Mouse (Mus musculus) fat pad, adult 2 months (tissue): Measurements from ENCODE around the gene Kmt2d.

Experiments
- DNase-seq: peaks from one replicate; pipeline ENCODE4 v3.0.0-alpha.2; 2011; ENCODE audit warnings: low read depth, low spot score; ENCODE audit errors: extremely low read depth

The Kmt2d gene

GRCm38 (mm10) chr15:98859319-98860043 is 11.5 kb downstream of the Kmt2d start:
- no peak for DNase-seq

GRCm38 (mm10) chr15:98854214-98854613 is 16.8 kb downstream of the Kmt2d start:
- DNase-seq: no peak

DNA sequence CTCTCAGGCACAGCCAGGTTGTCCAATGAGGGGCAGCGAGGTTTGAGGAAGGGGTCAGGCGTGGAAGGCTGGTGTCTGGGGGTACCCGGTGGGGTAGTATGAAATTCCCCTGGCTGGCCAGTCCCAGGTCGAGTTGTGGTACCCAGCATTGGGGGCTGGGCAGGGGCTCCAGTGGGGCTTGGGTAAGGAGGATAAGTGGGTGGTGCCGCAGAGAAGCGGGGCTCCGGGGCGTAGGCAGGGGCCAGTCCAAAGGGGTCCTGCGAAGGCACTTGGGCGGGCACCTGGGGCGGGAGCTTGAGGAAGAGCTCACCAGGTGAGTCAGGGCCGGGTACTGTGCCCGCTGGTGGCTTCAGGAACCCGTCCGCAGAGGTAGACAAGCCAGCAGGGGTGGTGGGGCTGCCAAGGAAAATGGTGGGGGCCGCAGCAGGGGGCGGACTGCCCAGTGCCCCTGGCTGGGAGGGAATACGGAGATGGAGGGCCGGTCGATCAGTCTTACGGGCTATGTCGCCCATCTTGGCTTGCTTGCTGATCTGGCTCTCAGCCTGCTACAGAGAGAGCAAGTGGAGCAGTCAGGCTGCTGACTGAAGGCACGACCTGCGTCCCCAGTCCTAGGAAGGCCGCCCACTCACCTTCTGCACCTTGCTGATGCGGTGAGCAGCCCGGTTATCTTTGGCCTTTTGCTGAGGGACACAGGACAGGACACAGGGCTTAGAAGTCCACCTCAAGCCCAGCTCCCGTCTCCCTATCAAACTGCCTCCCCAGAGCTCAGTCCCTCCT is 17.7 kb downstream of the Kmt2d start:
- no peak for DNase-seq

DNA sequence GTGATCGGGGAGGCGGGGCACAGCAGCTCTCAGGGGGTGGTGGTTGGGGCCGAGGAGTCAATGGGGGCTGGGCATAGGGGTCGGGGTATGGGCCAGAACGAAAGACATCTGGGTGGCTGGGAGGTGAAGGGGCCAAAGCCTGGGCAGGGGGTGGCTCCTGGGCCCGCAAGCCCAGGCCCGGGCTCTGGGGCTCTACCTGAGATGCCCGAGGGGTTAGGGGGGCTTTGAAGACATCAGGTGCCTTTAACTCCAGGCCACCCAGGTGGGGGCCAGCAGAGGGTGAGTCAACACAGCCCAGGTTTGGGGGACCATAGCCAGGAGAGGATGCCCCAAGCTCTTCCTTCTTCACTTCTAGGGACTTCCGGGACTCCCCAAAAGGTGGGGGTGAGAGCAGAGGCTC is 18.3 kb downstream of the Kmt2d start:
- DNase-seq: no peak

- no peak for DNase-seq
Measured at GRCm38 (mm10) chr15:98852071-98852470, 18.9 kb downstream of the Kmt2d start.

GRCm38 (mm10) chr15:98851229-98851818 is 19.7 kb downstream of the Kmt2d start:
- DNase-seq: no peak

DNA sequence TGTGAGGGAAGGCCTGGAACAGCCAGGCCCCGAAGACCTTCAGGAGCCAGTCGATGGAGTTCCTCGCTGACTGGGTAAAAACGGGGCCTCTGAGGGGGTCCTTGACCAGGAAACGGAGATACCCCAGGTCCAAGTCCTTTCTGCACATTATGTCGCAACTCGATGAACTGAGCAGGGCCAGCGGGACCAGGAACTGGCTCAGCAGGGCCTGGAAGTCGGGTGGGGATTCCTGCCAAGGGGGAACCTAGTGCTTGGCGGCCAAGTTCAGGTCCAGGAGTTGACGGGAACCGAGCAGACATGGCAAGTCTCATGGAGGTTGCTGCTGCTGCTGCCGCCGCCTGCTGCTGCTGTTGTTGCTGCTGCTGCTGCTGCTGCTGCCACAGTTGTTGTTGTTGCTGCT is 20.3 kb downstream of the Kmt2d start:
- DNase-seq: no peak

DNA sequence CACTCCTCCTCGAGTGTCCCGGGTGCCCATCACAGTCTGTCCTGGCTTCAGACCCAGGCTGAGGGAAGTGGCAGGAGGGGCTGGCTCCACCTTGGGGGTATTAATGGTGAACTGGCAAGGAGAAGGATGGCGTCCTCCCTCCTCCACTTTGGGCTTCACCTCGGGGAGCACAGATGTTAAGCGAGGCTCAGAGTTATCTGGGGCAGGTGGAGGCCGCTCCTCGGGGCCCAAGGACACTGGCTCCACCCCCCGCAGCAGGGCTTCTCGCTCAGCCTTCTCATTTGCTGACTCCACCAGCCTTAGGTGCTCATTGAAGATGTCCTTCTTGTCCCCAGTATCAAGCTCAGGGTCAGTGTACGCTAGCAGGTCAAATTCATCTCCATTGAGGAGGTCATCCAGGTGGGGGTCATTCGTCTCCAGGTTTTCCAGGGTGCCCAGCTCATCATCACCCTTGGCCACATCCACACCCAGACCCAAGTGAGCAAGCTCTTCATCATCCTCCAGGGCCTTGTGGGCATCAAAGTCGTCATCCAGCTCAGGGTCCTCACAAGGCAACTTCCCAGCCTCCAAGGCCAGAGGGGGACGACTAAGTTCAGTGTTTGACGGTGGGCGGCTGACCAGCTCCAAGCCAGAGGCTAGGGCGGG is 20.9 kb downstream of the Kmt2d start:
- DNase-seq: no peak

GRCm38 (mm10) chr15:98849165-98849564 is 21.8 kb downstream of the Kmt2d start:
- DNase-seq: no peak

DNA sequence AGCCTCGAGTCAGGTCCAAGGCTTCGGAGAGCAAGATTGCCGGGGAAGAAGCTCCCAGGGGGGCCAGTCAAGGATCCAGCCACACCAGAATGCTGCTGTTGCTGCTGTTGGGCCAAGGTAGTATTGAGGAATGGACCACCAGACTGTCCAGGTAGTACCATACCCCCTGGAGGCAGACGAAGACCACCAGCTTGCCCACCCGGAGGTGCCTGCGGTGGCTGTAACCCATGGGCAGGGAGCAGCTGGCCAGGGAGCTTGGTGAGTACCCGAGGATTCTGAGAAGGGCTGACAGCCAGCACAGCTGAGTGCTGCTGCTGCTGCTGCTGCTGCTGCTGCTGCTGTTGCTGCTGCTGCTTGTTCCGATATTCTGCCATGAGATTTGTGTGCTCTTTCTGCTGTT is 24.9 kb downstream of the Kmt2d start:
- DNase-seq: no peak

- DNase-seq: no peak
Measured at GRCm38 (mm10) chr15:98845149-98845548, 25.9 kb downstream of the Kmt2d start.

DNA sequence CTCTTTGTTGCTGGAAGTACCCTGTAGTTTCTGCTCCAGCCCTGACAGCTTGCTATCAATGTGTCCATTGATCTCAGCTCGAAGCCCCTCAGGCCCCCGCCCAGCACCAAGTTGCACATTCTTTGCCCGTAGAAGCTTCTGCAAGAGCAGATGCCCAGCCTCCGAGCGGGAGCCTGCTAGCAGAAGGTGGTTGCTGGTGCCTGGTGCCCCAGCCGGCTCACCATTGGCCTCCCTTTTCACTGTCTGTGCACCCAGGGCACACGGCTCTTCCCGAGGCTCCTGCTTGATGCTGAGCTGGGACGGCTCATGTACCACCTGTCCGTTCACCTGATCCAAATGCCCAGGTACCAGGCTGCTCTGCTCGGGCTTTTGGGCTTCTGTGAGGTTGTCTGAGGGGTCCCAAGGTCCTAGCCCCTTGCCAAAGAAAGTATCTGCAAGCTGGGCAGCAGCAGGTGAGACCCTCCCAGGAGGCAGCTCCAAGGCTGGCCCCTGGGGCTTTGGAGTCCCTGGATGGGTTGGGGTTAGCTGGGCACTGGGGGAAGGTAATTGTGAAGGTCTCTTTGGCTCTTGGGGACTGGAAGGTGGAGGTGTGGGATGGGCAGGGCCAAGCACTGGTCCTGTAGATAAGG is 27.3 kb downstream of the Kmt2d start:
- no peak for DNase-seq

DNA sequence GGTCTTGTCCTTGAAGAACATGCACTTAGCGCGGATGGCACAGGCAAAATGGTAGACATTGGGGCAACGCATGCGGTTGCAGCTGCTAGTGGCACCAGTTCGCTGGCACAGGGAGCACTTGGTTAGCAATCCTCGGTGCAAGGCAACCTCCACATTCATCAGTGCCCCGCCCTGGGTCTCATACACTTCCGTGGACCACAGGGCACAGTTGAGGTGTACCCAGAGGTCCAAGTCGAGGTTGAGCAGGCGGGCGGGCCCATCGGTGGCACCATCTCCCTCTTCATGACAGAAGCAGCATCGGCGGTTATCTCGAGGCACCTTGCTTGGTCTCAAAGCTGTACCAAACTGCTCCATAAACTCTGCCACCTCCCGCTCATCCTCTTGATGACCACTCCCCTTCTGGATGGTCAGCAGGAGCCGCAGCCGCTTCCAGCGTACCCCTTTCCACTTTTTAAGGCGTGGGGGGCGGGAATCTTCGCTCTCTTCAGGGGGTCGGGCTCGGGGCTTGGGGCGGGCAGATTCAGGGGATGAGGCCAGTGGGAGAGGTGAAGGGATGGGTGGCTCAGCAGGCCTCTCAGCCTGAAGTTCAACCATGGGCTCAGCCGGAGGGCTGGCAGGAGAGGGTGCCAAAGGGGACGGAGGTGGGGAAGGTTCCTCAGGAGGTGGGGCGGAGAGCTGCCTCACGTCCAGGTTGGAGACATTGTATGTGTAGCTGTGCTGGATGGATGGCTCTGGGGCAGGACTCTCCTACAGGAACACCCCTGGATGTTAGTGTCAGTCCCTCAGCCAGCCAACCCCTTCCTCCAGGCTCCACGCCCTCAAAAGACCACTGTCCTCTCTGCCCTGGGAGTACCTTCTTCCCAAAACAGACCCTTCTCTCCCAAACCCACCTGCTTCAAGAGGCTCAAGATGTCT is 31.1 kb downstream of the Kmt2d start:
- DNase-seq: no peak

GRCm38 (mm10) chr15:98839161-98839560 is 31.8 kb downstream of the Kmt2d start:
- DNase-seq: no peak

DNA sequence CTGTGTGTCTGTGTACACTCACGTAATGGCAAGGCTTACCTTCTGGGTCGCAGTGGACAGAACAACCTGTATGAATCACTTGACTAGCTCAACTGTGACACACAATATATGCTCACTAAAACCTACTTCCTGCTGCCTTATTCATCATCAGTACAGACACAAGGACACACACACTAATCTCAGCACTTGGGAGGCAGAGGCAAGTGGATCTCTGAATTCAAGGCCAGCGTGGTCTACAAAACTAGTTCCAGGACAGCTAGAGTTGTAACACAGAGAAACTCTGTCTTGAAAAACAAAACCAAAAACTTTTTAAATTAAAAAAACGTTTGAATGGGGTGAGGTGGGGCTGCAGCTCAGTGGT is 33.3 kb downstream of the Kmt2d start:
- DNase-seq: no peak

GRCm38 (mm10) chr15:98837006-98837742 is 33.8 kb downstream of the Kmt2d start:
- DNase-seq: no peak

- DNase-seq: no peak
Measured at GRCm38 (mm10) chr15:98835291-98835690, 35.7 kb downstream of the Kmt2d start.

- DNase-seq: no peak
Measured at GRCm38 (mm10) chr15:98834059-98834458, 36.9 kb downstream of the Kmt2d start.

DNA sequence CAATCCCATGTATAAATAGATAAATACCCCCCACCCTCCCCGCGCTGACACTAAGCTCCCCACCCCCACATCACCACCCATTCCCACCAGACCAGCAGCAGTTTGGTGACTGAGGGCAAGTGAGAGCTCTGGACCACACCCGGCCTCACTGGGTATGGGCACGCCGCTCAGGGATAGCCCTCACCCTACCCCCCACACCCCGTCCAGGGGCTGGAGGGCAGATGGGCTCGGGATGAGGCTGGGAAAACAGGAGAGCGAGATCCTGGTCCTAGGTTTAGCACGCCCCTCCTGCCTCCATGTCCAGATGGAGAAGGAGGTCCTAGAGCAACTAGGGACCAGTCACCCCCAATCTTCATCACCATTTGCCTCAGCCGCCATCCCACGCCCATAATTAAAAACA is 37.7 kb downstream of the Kmt2d start:
- DNase-seq: no peak
